Mouse (Mus musculus): ENCODE measurements at regions not wholly inside any gene's neighbourhood (a gene's known extent, or its start where the extent isn't known, plus 50 kb on each side); places are given as distances from the start of the nearest gene placed in this dataset.
A peak's percentile ranks its signal among the peaks of the same experiment; 100 is the strongest.
"Not testable (repeated sequence)": the region's sequence is repeated elsewhere in the genome, so short reads cannot be mapped to it uniquely, and the experiment has no call there.

- not testable (repeated sequence) for H3K27me3 ChIP-seq (ENCODE audit: control insufficient read depth, insufficient read depth, low read length); H3K36me3 ChIP-seq (ENCODE audit: control insufficient read depth, insufficient read depth, low read length); H3K4me3 ChIP-seq (ENCODE audit: low read depth, low read length); H3K27ac ChIP-seq (ENCODE audit: insufficient read depth, low read depth, low read length); H3K4me1 ChIP-seq (ENCODE audit: control insufficient read depth, insufficient read depth, insufficient read length, low read length)
- WGBS: 78% methylated on average over 4 of the region's 4 CpGs
Observed at GRCm38 (mm10) chr14:19080001-19080400, 185.9 kb upstream of the Ube2e2 start.

- TF ChIP-seq CTCF (IDR thresholded peaks at IDR 0.05; ENCODE audit: extremely low read depth, insufficient read length, insufficient replicate concordance, low read depth, low read length) (peak; percentile 48; the same call in 1 of the 2 replicates), POLR2A (IDR thresholded peaks at IDR 0.05; ENCODE audit: low read depth, low read length) (no peak)
- H3K27me3 ChIP-seq (ENCODE audit: control insufficient read depth, insufficient read depth, low read length): no peaks in the 10 kb centered on the region
- H3K4me3 ChIP-seq (ENCODE audit: low read depth, low read length): peak overlapping the region; percentile 44
- H3K36me3 ChIP-seq (ENCODE audit: control insufficient read depth, insufficient read depth, low read length): no peaks in the 10 kb centered on the region
- 5% methylated on average over 49 of the region's 49 CpGs for WGBS
- H3K4me1 ChIP-seq (ENCODE audit: control insufficient read depth, insufficient read depth, insufficient read length, low read length): peaks cover 7% of the 10 kb centered on the region
- no peak overlapping the region for H3K27ac ChIP-seq (ENCODE audit: insufficient read depth, low read depth, low read length)
Observed at GRCm38 (mm10) chr14:19041984-19042760, 148.1 kb upstream of the Ube2e2 start.

DNA sequence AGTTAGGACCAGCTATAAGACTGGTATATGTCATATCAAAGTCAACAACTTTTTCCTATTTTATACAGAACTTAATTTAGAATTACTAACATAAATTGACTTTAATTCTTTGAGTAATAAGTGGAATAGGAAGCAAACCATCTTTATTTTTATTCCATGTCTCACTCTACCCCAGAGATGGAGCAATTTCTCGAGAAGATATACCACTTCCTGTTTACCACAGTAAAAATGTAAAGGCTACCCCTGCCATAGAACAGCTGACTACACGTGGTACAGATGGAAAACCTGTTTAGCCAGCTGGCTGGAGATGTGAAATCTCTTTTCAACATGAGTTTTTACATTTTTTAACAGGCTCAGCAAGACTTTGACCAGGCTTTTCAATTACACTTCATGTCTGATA is 126.0 kb upstream of the Ube2e2 start:
- Histone ChIP-seq H3K27me3 (ENCODE audit: control insufficient read depth, insufficient read depth, low read length) (no peaks in the 10 kb centered on the region), H3K4me3 (ENCODE audit: low read depth, low read length) (no peak overlapping the region), H3K36me3 (ENCODE audit: control insufficient read depth, insufficient read depth, low read length) (no peaks in the 10 kb centered on the region), H3K4me1 (ENCODE audit: control insufficient read depth, insufficient read depth, insufficient read length, low read length) (no peaks in the 10 kb centered on the region), H3K27ac (ENCODE audit: insufficient read depth, low read depth, low read length) (no peak overlapping the region)
- WGBS: 7% methylated on average over 2 of the region's 2 CpGs
- no peak for TF ChIP-seq POLR2A (IDR thresholded peaks at IDR 0.05; ENCODE audit: low read depth, low read length)
- TF ChIP-seq CTCF (IDR thresholded peaks at IDR 0.05; ENCODE audit: extremely low read depth, insufficient read length, insufficient replicate concordance, low read depth, low read length): no peak

- Histone ChIP-seq H3K36me3 (ENCODE audit: control insufficient read depth, insufficient read depth, low read length) (no peaks in the 10 kb centered on the region), H3K27ac (ENCODE audit: insufficient read depth, low read depth, low read length) (no peak overlapping the region), H3K4me1 (ENCODE audit: control insufficient read depth, insufficient read depth, insufficient read length, low read length) (no peaks in the 10 kb centered on the region), H3K27me3 (ENCODE audit: control insufficient read depth, insufficient read depth, low read length) (no peaks in the 10 kb centered on the region), H3K4me3 (ENCODE audit: low read depth, low read length) (no peak overlapping the region)
- 46% methylated on average over 4 of the region's 4 CpGs for WGBS
- no peak for TF ChIP-seq POLR2A (IDR thresholded peaks at IDR 0.05; ENCODE audit: low read depth, low read length)
- no peak for TF ChIP-seq CTCF (IDR thresholded peaks at IDR 0.05; ENCODE audit: extremely low read depth, insufficient read length, insufficient replicate concordance, low read depth, low read length)
Observed at GRCm38 (mm10) chr14:19015406-19015805, 121.3 kb upstream of the Ube2e2 start.

DNA sequence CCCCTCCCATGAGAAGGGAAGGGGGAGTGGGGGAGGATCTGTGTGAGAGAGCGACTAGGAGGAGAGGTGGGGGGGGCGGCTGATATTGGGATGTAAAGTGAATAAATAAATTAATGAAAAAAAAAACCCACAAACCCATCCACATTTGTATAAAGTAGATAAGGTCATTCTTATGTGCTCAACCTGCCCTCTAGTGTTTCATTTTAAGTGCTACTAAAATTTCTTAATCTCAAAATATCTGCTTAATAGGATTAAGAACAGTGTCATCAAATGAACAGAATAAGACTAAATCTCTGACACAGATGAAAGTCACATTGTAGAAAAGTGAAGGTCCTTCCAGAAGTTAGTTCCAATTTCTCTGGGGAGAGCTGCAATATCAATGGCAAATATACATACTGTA is 119.5 kb upstream of the Ube2e2 start:
- H3K27me3 ChIP-seq (ENCODE audit: control insufficient read depth, insufficient read depth, low read length); H3K36me3 ChIP-seq (ENCODE audit: control insufficient read depth, insufficient read depth, low read length); H3K27ac ChIP-seq (ENCODE audit: insufficient read depth, low read depth, low read length); H3K4me3 ChIP-seq (ENCODE audit: low read depth, low read length); H3K4me1 ChIP-seq (ENCODE audit: control insufficient read depth, insufficient read depth, insufficient read length, low read length): not testable (repeated sequence)
- 96% methylated on average over 2 of the region's 2 CpGs for WGBS

DNA sequence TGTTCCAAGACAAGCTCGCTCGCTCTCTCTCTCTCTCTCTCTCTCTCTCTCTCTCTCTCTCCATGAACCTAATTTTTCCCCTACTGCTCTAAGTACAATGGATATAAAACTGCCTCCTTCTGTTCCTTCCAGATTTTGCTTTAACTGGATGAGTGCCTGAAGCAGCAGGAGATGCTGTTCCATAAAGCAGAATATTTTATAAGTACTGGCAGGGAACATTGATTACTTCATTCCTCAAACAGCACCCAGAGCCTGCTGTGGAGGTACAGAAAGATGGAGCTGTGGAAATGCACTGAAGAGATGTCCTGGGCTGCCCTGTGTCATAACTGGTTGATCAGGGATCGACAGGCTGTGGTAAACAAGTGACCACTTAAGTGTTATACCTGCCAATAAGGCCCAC is 89.8 kb upstream of the Ube2e2 start:
- no peak for TF ChIP-seq CTCF (IDR thresholded peaks at IDR 0.05; ENCODE audit: extremely low read depth, insufficient read length, insufficient replicate concordance, low read depth, low read length)
- no peak for TF ChIP-seq POLR2A (IDR thresholded peaks at IDR 0.05; ENCODE audit: low read depth, low read length)
- H3K36me3 ChIP-seq (ENCODE audit: control insufficient read depth, insufficient read depth, low read length): no peaks in the 10 kb centered on the region
- WGBS: 91% methylated on average over 3 of the region's 3 CpGs

DNA sequence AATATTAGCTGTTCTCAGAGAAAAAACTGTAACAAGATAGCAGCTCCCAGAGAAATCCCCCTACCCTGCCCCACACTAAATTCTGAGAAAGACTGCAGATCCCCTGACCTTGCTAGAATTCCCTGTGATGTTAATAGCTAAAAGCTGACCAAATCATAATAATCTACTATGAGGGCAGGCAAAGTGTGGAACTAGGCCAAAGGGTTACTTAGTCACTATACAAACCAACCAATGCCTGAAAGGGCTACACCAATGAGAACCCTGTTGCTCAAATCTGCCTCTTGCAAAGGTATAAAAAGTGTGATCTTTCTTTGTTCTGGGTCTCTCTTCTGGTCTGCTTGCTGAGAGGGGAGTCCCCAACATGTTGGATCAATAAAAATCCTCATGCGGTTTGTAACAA is 69.8 kb upstream of the Ube2e2 start:
- 94% methylated on average over 1 of the region's 1 CpGs for WGBS
- Histone ChIP-seq H3K36me3 (ENCODE audit: control insufficient read depth, insufficient read depth, low read length) (no peaks in the 10 kb centered on the region), H3K4me3 (ENCODE audit: low read depth, low read length) (no peak overlapping the region), H3K27ac (ENCODE audit: insufficient read depth, low read depth, low read length) (no peak overlapping the region), H3K27me3 (ENCODE audit: control insufficient read depth, insufficient read depth, low read length) (no peaks in the 10 kb centered on the region), H3K4me1 (ENCODE audit: control insufficient read depth, insufficient read depth, insufficient read length, low read length) (no peaks in the 10 kb centered on the region)
- TF ChIP-seq POLR2A (IDR thresholded peaks at IDR 0.05; ENCODE audit: low read depth, low read length) (no peak), CTCF (IDR thresholded peaks at IDR 0.05; ENCODE audit: extremely low read depth, insufficient read length, insufficient replicate concordance, low read depth, low read length) (no peak)

More for the DNA sequence above, 89.8 kb upstream of the Ube2e2 start:
- Histone ChIP-seq H3K27ac (ENCODE audit: insufficient read depth, low read depth, low read length) (no peak overlapping the region), H3K4me3 (ENCODE audit: low read depth, low read length) (no peak overlapping the region), H3K27me3 (ENCODE audit: control insufficient read depth, insufficient read depth, low read length) (no peaks in the 10 kb centered on the region), H3K4me1 (ENCODE audit: control insufficient read depth, insufficient read depth, insufficient read length, low read length) (no peaks in the 10 kb centered on the region)

GRCm38 (mm10) chr14:18963287-18963686 is 69.2 kb upstream of the Ube2e2 start:
- no peaks in the 10 kb centered on the region for H3K4me1 ChIP-seq (ENCODE audit: control insufficient read depth, insufficient read depth, insufficient read length, low read length)
- no peaks in the 10 kb centered on the region for H3K36me3 ChIP-seq (ENCODE audit: control insufficient read depth, insufficient read depth, low read length)
- H3K27me3 ChIP-seq (ENCODE audit: control insufficient read depth, insufficient read depth, low read length): no peaks in the 10 kb centered on the region
- TF ChIP-seq CTCF (IDR thresholded peaks at IDR 0.05; ENCODE audit: extremely low read depth, insufficient read length, insufficient replicate concordance, low read depth, low read length): no peak
- H3K27ac ChIP-seq (ENCODE audit: insufficient read depth, low read depth, low read length): no peak overlapping the region
- WGBS: 36% methylated on average over 2 of the region's 2 CpGs
- H3K4me3 ChIP-seq (ENCODE audit: low read depth, low read length): no peak overlapping the region

Measured in small intestine, adult 2 months (tissue).